Mouse (Mus musculus): ENCODE data around the gene Def6. TPM values are rescaled to one million over a fixed set of nuclear protein-coding genes. Genes with fewer than 3 reads are reported as not detected.
A peak's percentile ranks its signal among the peaks of the same experiment; 100 is the strongest.

Def6 gene
- polyA plus RNA-seq, 1 experiment, result 202 TPM

- TF ChIP-seq GATA1 (IDR thresholded peaks at IDR 0.05; ENCODE audit: borderline replicate concordance, low read length), result no peak
- TF ChIP-seq FLI1 (IDR thresholded peaks at IDR 0.05; ENCODE audit: low read length), result no peak
- H3K36me3 ChIP-seq (replicated peaks; ENCODE audit: low read length), result peaks cover 74% of the 10 kb centered on the region
- no peaks in the 10 kb centered on the region for H3K9me3 ChIP-seq
- peaks cover 100% of the 10 kb centered on the region for H3K4me1 ChIP-seq
- H3K27me3 ChIP-seq (replicated peaks), result no peaks in the 10 kb centered on the region
- H3K4me3 ChIP-seq (replicated peaks), result peak overlapping the region; percentile 71
Measured at GRCm38 (mm10) chr17:28251579-28252280, 44.2 kb downstream of the Def6 start.

DNA sequence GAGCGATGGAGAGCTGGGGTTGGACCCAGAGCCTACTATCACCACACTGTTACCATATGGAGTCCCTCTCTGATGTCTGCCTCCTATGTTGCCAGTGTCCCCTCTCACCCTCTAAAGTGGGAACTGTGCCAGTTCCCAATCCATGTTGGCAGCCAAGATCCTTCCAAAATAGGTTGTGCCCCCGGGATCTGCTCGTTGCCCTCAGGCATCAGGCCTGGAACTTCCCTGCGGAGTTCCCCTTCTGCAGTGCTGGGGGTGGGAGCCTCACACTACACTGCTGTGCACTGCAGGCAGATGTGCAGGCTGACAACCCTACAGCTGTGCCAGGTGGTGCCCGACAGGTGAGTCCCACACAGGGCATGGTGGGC, 44.7 kb downstream of the Def6 start:
- Histone ChIP-seq H3K36me3 (replicated peaks; ENCODE audit: low read length) (peaks cover 69% of the 10 kb centered on the region), H3K27me3 (replicated peaks) (no peaks in the 10 kb centered on the region), H3K9me3 (no peaks in the 10 kb centered on the region), H3K4me3 (replicated peaks) (peak overlapping the region; percentile 64), H3K4me1 (peaks cover 100% of the 10 kb centered on the region)
- TF ChIP-seq FLI1 (IDR thresholded peaks at IDR 0.05; ENCODE audit: low read length) (no peak), GATA1 (IDR thresholded peaks at IDR 0.05; ENCODE audit: borderline replicate concordance, low read length) (no peak)

DNA sequence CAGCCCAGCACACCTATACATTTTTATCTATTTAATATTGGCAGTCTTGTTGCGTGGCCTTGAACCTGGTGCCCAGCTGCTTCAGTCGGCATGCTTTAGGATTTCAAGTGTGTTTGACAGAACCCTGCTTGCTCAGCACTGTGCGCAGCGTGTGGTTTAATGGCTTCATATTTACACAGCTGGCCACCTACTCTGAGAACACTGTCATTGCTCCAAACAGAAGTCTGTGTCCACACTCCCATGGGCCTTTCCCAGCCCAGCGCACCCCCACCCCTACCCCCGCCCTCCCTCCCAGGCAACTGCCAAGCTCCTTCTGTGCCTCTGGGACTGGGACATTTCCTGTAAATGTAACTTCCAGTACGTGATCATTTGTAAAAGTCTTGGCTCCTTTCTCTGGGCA, 45.6 kb downstream of the Def6 start:
- Histone ChIP-seq H3K36me3 (replicated peaks; ENCODE audit: low read length) (peaks cover 73% of the 10 kb centered on the region), H3K4me3 (replicated peaks) (no peak overlapping the region), H3K9me3 (no peaks in the 10 kb centered on the region), H3K4me1 (peaks cover 100% of the 10 kb centered on the region), H3K27me3 (replicated peaks) (no peaks in the 10 kb centered on the region)
- TF ChIP-seq FLI1 (IDR thresholded peaks at IDR 0.05; ENCODE audit: low read length) (no peak), GATA1 (IDR thresholded peaks at IDR 0.05; ENCODE audit: borderline replicate concordance, low read length) (no peak)

DNA sequence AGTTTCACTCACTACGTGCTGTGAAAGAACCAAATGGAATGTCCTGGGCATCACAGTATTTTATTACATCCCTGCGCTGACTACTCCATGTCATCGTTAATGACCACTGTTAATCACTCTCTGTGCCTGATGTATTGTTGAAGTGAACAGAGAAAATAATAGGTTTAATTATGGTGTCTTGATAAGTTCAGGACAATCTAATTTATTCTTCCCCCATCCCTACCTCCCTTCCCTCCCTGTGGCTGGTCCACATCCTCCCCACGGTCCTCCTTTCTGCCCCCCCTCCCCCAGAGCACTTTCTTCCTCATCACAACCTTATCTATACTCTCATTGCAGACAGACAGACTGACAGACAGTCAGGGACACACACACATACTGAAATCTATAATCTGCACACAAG, 47.2 kb downstream of the Def6 start:
- Histone ChIP-seq H3K9me3 (peaks cover 7% of the 10 kb centered on the region), H3K4me3 (replicated peaks) (peak overlapping the region; percentile 38), H3K27me3 (replicated peaks) (no peaks in the 10 kb centered on the region), H3K4me1 (peaks cover 100% of the 10 kb centered on the region), H3K36me3 (replicated peaks; ENCODE audit: low read length) (peaks cover 73% of the 10 kb centered on the region)
- TF ChIP-seq GATA1 (IDR thresholded peaks at IDR 0.05; ENCODE audit: borderline replicate concordance, low read length) (no peak), FLI1 (IDR thresholded peaks at IDR 0.05; ENCODE audit: low read length) (no peak)

DNA sequence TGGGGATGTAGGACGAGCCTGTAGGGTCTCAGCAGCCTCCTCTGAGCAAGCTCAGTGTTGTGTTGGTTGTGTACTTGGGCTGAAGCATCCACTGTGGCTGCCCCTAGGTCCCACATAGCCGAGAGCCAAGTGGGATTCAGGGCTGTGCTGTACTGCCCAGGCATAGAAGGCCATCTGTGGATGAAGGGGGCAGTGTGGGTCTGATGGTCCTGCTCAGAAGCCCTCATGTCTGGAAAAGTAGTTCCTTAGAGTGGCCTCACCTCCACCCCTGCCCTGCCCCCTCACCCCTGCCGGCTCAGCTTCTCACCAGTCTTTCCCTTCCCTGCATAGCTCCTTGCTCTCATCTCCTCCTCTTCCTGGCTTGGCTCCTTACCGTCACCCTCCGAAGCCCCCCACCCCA, 48.1 kb downstream of the Def6 start:
- Histone ChIP-seq H3K27me3 (replicated peaks) (no peaks in the 10 kb centered on the region), H3K36me3 (replicated peaks; ENCODE audit: low read length) (peaks cover 73% of the 10 kb centered on the region), H3K4me1 (peaks cover 100% of the 10 kb centered on the region), H3K4me3 (replicated peaks) (peak overlapping the region; percentile 88), H3K9me3 (peaks cover 10% of the 10 kb centered on the region)
- TF ChIP-seq FLI1 (IDR thresholded peaks at IDR 0.05; ENCODE audit: low read length) (no peak), GATA1 (IDR thresholded peaks at IDR 0.05; ENCODE audit: borderline replicate concordance, low read length) (no peak)

DNA sequence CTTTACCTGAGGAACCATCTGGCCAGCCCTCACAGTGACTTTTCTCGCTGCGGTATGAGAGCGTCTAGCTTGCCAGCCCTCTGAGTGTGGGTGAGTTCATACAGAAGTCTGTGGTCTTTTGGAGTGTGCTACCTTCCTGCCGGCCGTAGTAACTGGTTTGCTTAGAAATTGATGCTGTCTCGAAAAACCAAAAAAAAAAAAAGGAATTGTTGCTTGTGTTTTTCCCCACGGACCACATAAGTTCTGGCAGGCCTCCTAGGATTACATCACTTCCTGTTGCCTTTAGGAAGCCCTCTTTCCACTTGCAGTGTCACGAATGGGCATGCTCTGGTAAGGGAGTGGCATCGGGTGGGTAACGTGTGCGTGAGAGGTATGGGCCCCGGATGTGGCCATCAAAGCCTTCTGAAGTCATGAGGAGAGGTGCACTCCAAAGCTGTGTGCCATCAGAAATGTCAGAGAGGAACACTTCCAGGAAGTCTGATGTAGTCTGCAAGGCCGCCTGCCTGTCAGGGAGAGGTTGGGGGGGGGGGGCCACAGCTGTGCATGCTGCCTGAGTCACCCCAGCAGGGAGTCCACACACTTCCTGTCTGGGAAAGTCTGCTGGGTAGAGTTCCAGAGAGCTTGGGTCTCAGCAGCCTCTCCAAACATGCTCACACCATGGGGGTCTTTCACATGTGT, 49.2 kb downstream of the Def6 start:
- TF ChIP-seq GATA1 (IDR thresholded peaks at IDR 0.05; ENCODE audit: borderline replicate concordance, low read length) (no peak), FLI1 (IDR thresholded peaks at IDR 0.05; ENCODE audit: low read length) (no peak; the same call in 1 of the 2 replicates)
- Histone ChIP-seq H3K27me3 (replicated peaks) (no peaks in the 10 kb centered on the region), H3K36me3 (replicated peaks; ENCODE audit: low read length) (peaks cover 73% of the 10 kb centered on the region), H3K4me1 (peaks cover 100% of the 10 kb centered on the region), H3K4me3 (replicated peaks) (peak overlapping the region; percentile 88), H3K9me3 (peaks cover 10% of the 10 kb centered on the region)

- Histone ChIP-seq H3K36me3 (replicated peaks; ENCODE audit: low read length) (peaks cover 68% of the 10 kb centered on the region), H3K4me3 (replicated peaks) (peak overlapping the region; percentile 50), H3K9me3 (peaks cover 10% of the 10 kb centered on the region), H3K4me1 (peaks cover 96% of the 10 kb centered on the region), H3K27me3 (replicated peaks) (no peaks in the 10 kb centered on the region)
- TF ChIP-seq FLI1 (IDR thresholded peaks at IDR 0.05; ENCODE audit: low read length) (no peak), GATA1 (IDR thresholded peaks at IDR 0.05; ENCODE audit: borderline replicate concordance, low read length) (no peak)
Measured at GRCm38 (mm10) chr17:28258325-28258724, 50.7 kb downstream of the Def6 start.

GRCm38 (mm10) chr17:28259890-28260542, 52.4 kb downstream of the Def6 start:
- no peaks in the 10 kb centered on the region for H3K27me3 ChIP-seq (replicated peaks)
- H3K4me3 ChIP-seq (replicated peaks), result peak overlapping the region; percentile 69
- H3K36me3 ChIP-seq (replicated peaks; ENCODE audit: low read length), result peaks cover 74% of the 10 kb centered on the region
- TF ChIP-seq FLI1 (IDR thresholded peaks at IDR 0.05; ENCODE audit: low read length), result no peak
- no peak for TF ChIP-seq GATA1 (IDR thresholded peaks at IDR 0.05; ENCODE audit: borderline replicate concordance, low read length)
- H3K4me1 ChIP-seq, result peaks cover 96% of the 10 kb centered on the region
- H3K9me3 ChIP-seq, result peaks cover 10% of the 10 kb centered on the region

DNA sequence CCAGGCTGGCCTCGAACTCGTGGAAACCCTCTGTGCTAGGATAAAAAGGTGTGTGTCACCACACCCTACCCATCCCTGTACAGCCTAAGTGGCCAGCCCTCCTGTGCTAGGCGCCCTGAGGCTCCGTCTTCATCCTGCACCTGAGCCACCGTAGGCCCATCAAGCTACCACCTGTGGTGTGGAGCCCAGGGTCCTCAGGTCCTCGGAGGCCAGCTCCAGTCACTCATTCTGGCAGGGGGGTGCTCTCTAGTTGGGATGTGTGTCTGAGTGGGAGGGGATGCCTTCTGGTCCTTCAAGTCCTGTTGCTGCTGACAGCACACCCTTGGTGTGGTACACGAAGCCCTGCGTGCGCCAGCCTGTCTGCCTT, 52.9 kb downstream of the Def6 start:
- Histone ChIP-seq H3K4me3 (replicated peaks) (peak overlapping the region; percentile 57), H3K27me3 (replicated peaks) (no peaks in the 10 kb centered on the region), H3K36me3 (replicated peaks; ENCODE audit: low read length) (peaks cover 74% of the 10 kb centered on the region), H3K4me1 (peaks cover 96% of the 10 kb centered on the region), H3K9me3 (peaks cover 10% of the 10 kb centered on the region)
- TF ChIP-seq FLI1 (IDR thresholded peaks at IDR 0.05; ENCODE audit: low read length), result no peak
- no peak for TF ChIP-seq GATA1 (IDR thresholded peaks at IDR 0.05; ENCODE audit: borderline replicate concordance, low read length)

DNA sequence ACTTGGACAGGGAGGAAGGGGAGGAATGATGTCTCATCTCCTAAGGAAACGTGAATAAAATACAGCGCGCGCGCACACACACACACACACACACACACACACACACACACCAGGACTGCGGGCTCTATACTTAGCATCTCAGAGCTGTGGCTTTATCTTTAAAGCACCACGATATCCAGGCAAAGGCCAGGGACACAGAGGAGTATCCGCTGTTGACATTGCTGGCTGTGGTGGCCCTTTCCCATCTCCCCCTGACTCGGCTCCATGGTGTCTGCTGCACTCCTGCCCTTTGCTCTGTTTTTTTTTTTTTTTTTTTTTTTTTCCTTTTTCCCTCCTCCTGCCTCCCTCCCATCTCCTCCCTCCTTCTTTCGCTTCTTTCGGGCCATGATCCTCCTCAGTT, 54.2 kb downstream of the Def6 start:
- H3K27me3 ChIP-seq (replicated peaks), result no peaks in the 10 kb centered on the region
- H3K4me1 ChIP-seq, result peaks cover 96% of the 10 kb centered on the region
- no peak for TF ChIP-seq FLI1 (IDR thresholded peaks at IDR 0.05; ENCODE audit: low read length)
- H3K36me3 ChIP-seq (replicated peaks; ENCODE audit: low read length), result peaks cover 85% of the 10 kb centered on the region
- no peak overlapping the region for H3K4me3 ChIP-seq (replicated peaks)
- H3K9me3 ChIP-seq, result peaks cover 10% of the 10 kb centered on the region

Measured in megakaryocyte, embryonic 14.5 days (primary cell).